Mouse (Mus musculus) adrenal gland, postnatal 4 days (tissue): ENCODE data around the gene Sesn3. TPM values are rescaled to one million over a fixed set of nuclear protein-coding genes. Genes with fewer than 3 reads are reported as not detected.

Source experiments
- total RNA-seq, 2 experiments: library from RNA; stranded (reverse); gene quantifications; 2 replicates each; pipeline ENCODE4 v1.2.3; 2021

Sesn3 gene
- total RNA-seq, 2 experiments from 2014 or later = 50.7 to 52.8 TPM

Other genes with a start within 250 kb of the Sesn3 start
- gene Endod1, start 106.4 kb downstream of the Sesn3 start, total RNA-seq = 10 to 100 TPM; 18.2 to 24.0 TPM
- gene Kdm4d, start 225.4 kb downstream of the Sesn3 start, total RNA-seq = under 1 TPM; 0.50 to 0.79 TPM
- 100 to 1,000 TPM; 118 to 127 TPM for gene Cwc15, start 225.6 kb downstream of the Sesn3 start, total RNA-seq